Mouse (Mus musculus): ENCODE measurements around the gene Wdr45.

DNA sequence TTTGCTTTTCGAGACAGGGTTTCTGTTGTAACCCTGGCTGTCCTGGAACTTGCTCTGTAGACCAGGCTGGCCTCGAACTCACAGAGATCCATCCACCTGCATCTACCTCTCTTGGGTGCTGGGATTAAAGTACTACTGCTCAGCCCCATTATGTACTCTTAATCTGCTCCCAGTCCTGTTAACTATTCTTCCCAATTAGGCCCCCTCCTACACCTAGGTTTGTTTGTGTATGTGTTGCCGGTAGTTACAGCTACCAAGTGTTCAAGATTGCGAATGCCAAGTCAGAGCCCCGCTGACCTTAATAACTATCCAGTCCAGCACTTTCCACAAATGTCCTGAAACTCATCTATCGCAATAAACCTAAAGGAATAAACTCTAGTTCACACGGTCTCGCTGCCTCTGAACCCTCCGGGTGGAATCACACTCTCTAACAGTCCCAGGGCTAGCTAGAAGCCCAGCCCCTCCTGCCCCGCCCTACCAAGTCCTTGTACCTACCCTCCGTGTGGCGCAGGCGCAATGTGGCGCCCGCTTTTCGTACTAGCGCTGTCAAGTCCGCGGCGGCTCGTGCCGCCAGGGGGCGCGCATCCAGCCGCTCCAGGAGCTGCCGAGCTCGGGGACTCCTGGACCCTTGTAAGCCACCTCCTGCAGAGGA lies 34.6 kb upstream of the Wdr45 start:
- TF ChIP-seq MAFK (IDR thresholded peaks at IDR 0.05; ENCODE audit: insufficient replicate concordance, low read length) = no peak
- TF ChIP-seq KAT2A (IDR thresholded peaks at IDR 0.05; ENCODE audit: insufficient replicate concordance, low read length) = no peak
- TF ChIP-seq IRF4 (IDR thresholded peaks at IDR 0.05; ENCODE audit: low read depth, low read length) = no peak
- no peak for TF ChIP-seq MAX (IDR thresholded peaks at IDR 0.05; ENCODE audit: low read length)
- no peak for TF ChIP-seq PAX5 (IDR thresholded peaks at IDR 0.05; ENCODE audit: low read length)
- peak; percentile 55 for TF ChIP-seq POLR2A (IDR thresholded peaks at IDR 0.05; ENCODE audit: low read depth, low read length)
- TF ChIP-seq GABPA (IDR thresholded peaks at IDR 0.05; ENCODE audit: insufficient replicate concordance, low read depth, low read length) = no peak
- TF ChIP-seq ZNF384 (IDR thresholded peaks at IDR 0.05; ENCODE audit: low read depth, low read length) = no peak
- TF ChIP-seq EP300 (IDR thresholded peaks at IDR 0.05; ENCODE audit: low read length) = no peak
- TF ChIP-seq ETS1 (conservative IDR thresholded peaks at IDR 0.05; ENCODE audit: low read depth, low read length) = no peak
- peak; percentile 7 to 78; a peak in 2 of 4 replicates for TF ChIP-seq CTCF (conservative IDR thresholded peaks at IDR 0.05 in 1 of 2, IDR thresholded peaks at IDR 0.05 in 1 of 2; ENCODE audit: low read depth in 2 of 2, low read length in 2 of 2)
- no peak for TF ChIP-seq NELFE (IDR thresholded peaks at IDR 0.05; ENCODE audit: low read depth, low read length)
- TF ChIP-seq E2F4 (IDR thresholded peaks at IDR 0.05; ENCODE audit: insufficient replicate concordance, low read depth, low read length) = no peak

Measured in CH12.LX (cell line).